Mouse (Mus musculus) right cerebral cortex, postnatal 25 days (tissue): ENCODE results near the gene Smarcd3.
A peak's percentile ranks its signal among the peaks of the same experiment; 100 is the strongest.

ENCODE experiments used
- DNase-seq: peaks from one replicate; pipeline ENCODE4 v3.0.0; 2022

Gene Smarcd3

GRCm38 (mm10) chr5:24553621-24554244, 70.5 kb downstream of the Smarcd3 start:
- DNase-seq, result no peak

- DNase-seq, result no peak
Observed at GRCm38 (mm10) chr5:24551317-24551688, 72.9 kb downstream of the Smarcd3 start.

DNA sequence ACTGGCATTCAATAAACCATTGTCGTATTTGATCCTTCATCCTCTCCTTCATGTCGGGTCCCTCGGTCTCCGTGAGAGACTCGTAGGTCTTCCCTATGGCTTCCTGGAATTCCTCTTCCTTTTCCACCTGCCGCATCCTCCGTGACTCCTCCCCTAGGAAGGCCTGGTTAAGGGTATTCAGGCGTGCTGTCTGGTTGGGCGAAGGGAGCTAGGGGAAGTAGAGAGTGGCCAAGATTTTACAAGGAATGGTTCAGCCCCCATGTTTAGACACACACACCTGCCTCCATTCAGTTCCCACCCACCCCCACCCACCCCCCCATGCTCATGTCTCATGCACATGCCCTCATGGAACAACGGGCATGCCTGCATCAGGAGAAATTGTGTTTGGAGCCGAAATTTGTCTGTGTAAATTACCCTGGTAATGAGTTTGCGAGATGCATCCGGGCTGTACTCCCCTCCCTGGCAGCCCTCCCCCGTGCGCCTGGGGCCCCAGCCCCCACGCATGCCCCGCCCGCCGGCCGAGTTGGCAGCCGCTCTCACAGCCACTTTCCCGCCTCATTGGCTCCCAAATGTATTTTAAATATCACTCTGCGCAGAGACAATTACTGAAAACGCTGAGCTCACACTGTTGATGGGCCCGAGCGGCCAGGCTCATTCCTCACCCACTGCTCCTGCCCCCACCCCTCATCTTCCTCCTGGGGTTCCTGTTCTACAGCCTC, 73.5 kb downstream of the Smarcd3 start:
- DNase-seq, result peak; percentile 73

DNA sequence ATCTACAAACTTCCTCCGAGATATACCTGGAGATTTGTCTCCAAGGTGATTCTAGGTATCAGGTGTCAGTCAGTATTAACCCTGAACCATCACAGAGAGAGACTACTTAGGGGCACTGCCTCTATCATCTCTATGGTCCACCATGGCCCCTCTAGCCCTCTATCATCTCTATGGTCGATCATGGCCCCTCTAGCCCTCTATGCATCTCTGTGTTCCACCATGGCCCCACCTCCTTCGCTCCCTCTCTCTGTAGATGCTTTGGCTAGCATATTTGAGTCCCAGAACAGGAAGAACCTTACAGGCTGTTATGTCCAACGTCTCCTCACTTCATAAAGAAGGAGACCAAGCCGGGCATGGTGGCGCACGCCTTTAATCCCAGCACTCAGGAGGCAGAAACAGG, 81.6 kb downstream of the Smarcd3 start:
- DNase-seq, result no peak

GRCm38 (mm10) chr5:24541144-24541569, 83.1 kb downstream of the Smarcd3 start:
- no peak for DNase-seq
